Mouse (Mus musculus) CD4-positive naive resting alpha-beta T cell, adult 57 days (primary cell): ENCODE data around the gene Tma7. TPM values are rescaled to one million over a fixed set of nuclear protein-coding genes. Genes with fewer than 3 reads are reported as not detected.

Source experiments
- total RNA-seq: library from RNA; stranded (reverse); gene quantifications from one replicate; pipeline ENCODE4 v1.2.4, GENCODE M21; 2023

The Tma7 gene
- 309 TPM for total RNA-seq

DNA sequence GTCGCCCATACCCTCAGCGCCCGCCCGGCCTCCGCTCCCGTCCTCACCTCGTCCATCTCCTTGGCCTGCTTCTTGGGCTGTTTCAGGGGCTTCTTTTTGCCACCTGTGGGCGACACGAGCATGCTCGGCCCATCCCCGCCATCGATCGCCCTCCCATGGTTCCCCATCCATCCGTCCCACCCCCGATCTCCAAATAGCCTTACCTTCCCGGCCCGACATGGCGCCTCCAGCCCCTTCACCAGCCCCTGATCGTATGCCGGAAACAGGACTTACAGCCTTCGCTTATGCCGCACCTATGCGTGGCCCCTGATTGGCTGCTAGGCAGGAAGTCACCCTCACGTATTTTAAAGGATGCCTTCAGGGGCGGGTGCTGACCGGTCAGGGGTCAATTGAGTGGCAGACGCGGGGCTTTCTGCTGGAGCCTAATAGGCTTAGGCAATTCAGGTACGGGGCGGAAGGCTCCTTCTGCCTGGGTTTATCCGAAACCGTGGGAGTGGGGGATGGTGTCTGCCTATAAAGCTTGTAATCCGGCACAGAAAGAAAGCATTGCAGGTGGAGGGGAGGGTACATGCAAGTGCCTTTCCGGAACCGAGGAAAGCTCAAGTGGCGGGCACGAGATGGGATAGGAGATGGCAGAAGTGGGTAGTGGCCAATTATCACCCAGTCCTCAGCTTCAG is at the start of gene Tma7, which contains the start of gene Ccdc51:
Gene Tma7 (minus strand): TSS at position 464 of the 677 bp plus-strand sequence.
Gene Ccdc51 (plus strand): TSS at position 370 of the 677 bp plus-strand sequence.

DNA sequence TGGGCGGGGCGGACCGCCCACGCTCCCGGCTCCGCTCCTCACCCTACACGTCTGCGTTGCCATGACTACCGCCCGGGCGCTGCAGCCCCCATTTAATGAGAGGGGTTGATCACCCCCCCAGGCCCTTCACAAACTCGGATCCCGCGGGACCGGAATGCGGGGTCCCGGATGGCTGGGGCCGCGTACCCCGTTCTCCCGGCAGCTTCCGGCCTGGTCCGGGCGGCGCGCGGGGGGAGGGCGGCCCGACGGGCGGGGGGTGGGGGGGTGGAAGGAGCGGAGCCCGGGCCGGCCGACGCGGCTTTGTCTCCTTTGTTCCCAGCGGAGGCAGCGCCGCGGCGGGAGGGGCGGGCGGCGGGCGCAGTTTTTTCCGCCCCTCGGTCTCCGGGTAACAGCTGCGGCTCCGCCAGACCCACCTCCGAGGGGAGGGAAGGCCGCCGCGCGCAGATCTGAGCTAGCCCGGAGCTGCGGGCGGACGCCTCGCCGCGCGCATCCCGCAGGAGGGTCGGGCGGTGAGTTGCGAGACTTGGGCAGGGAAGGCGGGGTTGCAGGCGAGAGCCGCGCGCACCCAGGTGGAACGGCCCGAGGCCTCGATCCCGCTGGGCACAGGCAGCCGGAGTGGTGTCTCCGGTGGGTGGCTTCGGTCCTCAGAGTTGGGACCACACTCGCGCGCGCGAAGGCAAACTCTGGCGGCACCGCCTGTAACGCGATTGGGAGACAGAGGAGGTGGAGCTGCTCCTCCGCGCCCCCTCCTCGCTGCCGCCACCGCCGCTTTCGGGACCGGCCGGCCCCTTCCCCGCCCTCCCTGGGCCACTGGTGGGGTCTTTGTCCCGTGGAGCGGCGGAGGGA is 13.0 kb upstream of the Tma7 start, which contains the start of gene Plxnb1:
Gene Plxnb1 (plus strand): TSS at position 253 of the 846 bp plus-strand sequence.

DNA sequence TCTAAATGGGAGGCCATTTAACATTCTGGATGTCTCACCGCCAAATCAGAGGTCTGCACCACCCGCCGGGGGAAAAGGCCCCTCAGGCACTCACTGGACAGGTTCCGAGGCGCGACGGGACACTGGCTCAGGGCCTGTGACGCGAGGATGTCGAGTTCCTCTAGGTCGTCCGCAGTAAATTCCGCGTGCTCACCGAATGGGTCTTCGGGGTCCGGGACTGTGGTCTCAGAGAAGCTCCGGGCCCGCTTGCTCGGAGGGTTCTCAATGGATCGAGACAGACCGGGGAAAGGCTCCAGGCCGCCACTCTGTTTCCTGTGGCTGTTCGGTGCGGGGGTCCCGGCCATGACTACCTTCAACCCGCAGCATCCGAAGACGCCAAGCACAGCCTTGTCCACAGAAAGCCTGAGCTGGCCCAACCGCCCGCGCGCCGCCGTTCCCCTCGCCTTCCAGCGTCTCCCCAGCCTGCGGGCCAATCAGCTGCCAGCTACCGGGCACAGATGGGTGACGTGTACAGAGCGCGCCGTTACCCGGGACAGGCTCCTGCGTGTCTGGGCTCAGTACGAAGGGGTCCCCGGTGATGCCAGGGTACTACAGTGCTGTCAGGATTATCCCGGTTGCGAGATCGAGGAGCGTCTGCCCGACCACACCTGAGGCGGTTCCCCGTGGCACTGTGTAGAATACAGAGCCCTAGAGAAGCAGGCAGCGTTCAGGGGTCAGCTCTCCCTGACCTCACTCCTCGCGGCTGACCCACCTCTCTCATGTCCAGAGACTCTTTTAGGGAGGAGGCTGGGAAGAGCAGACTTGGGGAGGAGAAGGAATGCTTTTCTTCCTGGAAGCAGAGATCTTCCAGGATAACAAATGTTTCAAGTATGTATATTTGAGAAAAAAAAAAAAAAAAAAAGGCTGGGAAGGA is 8.5 kb downstream of the Tma7 start, which contains the start of gene Atrip:
Gene Atrip (minus strand): TSS at position 464 of the 913 bp plus-strand sequence.

DNA sequence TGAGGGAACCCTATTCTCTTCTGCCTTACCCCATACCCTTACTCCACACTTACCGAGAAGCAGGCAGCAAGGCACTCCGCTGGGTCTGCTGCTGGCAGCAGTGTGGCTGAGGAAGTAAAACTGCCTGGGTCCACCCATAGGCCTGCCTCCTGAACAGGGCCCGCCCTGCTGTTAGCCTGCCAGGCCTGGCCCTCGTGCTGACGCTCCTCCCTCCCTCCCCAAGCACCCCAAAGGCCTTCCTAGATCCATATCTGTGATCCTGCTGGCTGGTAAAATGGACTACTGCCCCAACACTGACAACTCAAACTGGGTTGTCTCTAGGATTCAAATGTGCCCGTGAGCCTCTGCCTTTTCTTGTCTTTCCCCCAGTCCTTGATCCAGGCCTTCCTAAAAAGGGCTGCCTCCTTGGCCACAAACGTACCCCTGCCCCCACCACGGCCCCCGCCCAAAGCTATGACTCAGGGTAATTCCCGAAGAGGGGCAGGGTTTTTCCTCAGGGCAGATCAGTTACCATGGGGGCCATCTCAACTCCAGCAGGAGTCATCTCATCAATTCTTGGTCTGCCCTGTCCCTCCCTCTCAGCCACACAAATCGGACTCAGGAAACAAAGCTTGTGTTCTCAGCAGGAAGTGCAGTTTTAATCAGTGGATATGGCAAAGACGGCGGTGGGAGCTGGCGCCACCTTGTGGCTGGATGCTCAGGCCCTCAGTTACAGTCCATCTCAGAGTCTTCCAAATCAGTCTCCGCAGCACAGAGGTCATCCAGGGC is 23.1 kb downstream of the Tma7 start, which contains the start of gene Trex1:
Gene Trex1 (minus strand): TSS at position 599 of the 768 bp plus-strand sequence.

DNA sequence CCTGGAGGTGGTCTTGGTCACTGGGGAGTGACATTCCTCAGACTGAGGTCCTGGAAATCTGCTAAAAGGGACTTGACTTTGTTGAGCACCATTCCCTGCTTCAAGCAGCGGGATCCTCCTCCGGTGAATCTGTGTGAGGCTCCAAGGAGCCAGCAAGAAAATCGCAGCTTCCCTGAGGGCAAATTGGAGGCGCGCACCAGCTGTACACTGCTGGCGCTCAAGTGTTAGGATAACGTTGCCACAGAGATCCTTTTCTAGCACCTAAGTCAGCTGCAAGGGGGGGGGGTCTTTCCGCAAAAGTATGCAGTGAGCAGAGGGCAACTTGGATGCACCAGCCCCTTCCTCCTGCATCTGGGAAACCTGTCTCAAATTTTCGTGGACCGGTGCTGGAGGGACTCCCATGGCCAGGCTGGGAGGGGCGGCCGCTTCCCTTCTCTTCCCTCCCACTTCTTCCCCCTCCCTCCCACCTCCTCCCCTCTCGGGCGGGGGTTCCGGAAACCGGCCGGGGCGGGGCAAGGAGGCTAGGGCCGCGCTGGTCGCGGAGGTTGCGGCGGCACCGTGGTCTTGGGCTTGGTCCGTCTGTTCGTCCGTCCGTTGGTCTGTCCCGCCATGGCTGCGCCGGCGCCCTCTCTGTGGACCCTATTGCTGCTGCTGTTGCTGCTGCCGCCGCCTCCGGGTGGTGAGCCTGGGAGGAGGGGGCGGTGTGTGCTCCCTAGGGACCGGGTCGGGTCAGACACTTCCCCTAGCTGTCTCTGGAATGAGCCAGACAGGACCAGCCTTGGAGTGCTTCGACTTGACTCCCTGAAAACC is 44.1 kb downstream of the Tma7 start, which contains the start of gene Shisa5:
Gene Shisa5 (plus strand): TSS at position 480 of the 810 bp plus-strand sequence.

Other genes with a start within 250 kb of the Tma7 start
- gene Slc26a6, start 229.3 kb downstream of the Tma7 start, total RNA-seq: 20.9 TPM
- 1.7 TPM for gene Tmem89, start 168.0 kb downstream of the Tma7 start, total RNA-seq
- gene Uqcrc1, start 146.0 kb downstream of the Tma7 start, total RNA-seq: 185 TPM
- gene Col7a1, start 129.0 kb downstream of the Tma7 start, total RNA-seq: 5.4 TPM
- not detected for gene Ucn2, start 96.6 kb downstream of the Tma7 start, total RNA-seq
- 14.8 TPM for gene Pfkfb4, start 90.8 kb downstream of the Tma7 start, total RNA-seq
- gene Shisa5, start 44.0 kb downstream of the Tma7 start, total RNA-seq: 2,826 TPM
- 25.8 TPM for gene Trex1, start 22.9 kb downstream of the Tma7 start, total RNA-seq
- gene Atrip, start 8.5 kb downstream of the Tma7 start, total RNA-seq: 33.1 TPM
- 9.1 TPM for gene Ccdc51, start 94 bp downstream of the Tma7 start, total RNA-seq
- 3.3 TPM for gene Plxnb1, start 12.8 kb upstream of the Tma7 start, total RNA-seq
- gene Fbxw21, start 79.5 kb upstream of the Tma7 start, total RNA-seq: not detected
- not detected for gene Fbxw13, start 113.4 kb upstream of the Tma7 start, total RNA-seq
- not detected for gene Fbxw20, start 152.2 kb upstream of the Tma7 start, total RNA-seq
- gene Fbxw14, start 205.1 kb upstream of the Tma7 start, total RNA-seq: not detected